Mouse (Mus musculus) heart, postnatal 4 days (tissue): Measurements from ENCODE around the gene Sppl2b. TPM values are rescaled to one million over a fixed set of nuclear protein-coding genes. Genes with fewer than 3 reads are reported as not detected.
"Not testable (repeated sequence)": the region's sequence is repeated elsewhere in the genome, so short reads cannot be mapped to it uniquely, and the experiment has no call there.

Source experiments
- DNase-seq: peaks from one replicate; pipeline ENCODE4 v3.0.0; 2021
- total RNA-seq, 2 experiments: library from RNA; stranded (reverse); gene quantifications; 2 replicates each; pipeline ENCODE4 v1.2.3; 2021

Gene Sppl2b
- total RNA-seq, 2 experiments from 2014 or later, result 23.4 to 24.8 TPM

- no peak for DNase-seq
Measured at GRCm38 (mm10) chr10:80823847-80824643, 31.0 kb upstream of the Sppl2b start.

- DNase-seq, result no peak
Measured at GRCm38 (mm10) chr10:80824827-80825226, 30.2 kb upstream of the Sppl2b start.

- peak; percentile 98 for DNase-seq
Measured at GRCm38 (mm10) chr10:80826151-80827062, 28.7 kb upstream of the Sppl2b start, which contains the start of gene Oaz1. Oaz1 (plus strand) TSS chr10:80826656.

GRCm38 (mm10) chr10:80827063-80827869 lies 27.8 kb upstream of the Sppl2b start:
- DNase-seq, result no peak

- DNase-seq, result no peak
Measured at GRCm38 (mm10) chr10:80827870-80828420, 27.1 kb upstream of the Sppl2b start.

GRCm38 (mm10) chr10:80828587-80828986 lies 26.5 kb upstream of the Sppl2b start:
- DNase-seq, result not testable (repeated sequence)

GRCm38 (mm10) chr10:80829359-80830278 lies 25.5 kb upstream of the Sppl2b start:
- no peak for DNase-seq

GRCm38 (mm10) chr10:80831136-80831535 lies 23.9 kb upstream of the Sppl2b start:
- DNase-seq, result peak; percentile 62

GRCm38 (mm10) chr10:80832818-80833217 lies 22.3 kb upstream of the Sppl2b start:
- DNase-seq, result no peak

GRCm38 (mm10) chr10:80835617-80836016 lies 19.5 kb upstream of the Sppl2b start:
- DNase-seq, result no peak

- no peak for DNase-seq
Measured at GRCm38 (mm10) chr10:80836949-80837379, 18.1 kb upstream of the Sppl2b start.

- DNase-seq, result peak; percentile 46
Measured at GRCm38 (mm10) chr10:80837827-80838226, 17.2 kb upstream of the Sppl2b start.

GRCm38 (mm10) chr10:80838346-80838912 lies 16.6 kb upstream of the Sppl2b start:
- DNase-seq, result no peak

- DNase-seq, result no peak
Measured at GRCm38 (mm10) chr10:80839848-80840247, 15.2 kb upstream of the Sppl2b start.

GRCm38 (mm10) chr10:80841685-80842084 lies 13.4 kb upstream of the Sppl2b start:
- no peak for DNase-seq

GRCm38 (mm10) chr10:80842334-80842733 lies 12.7 kb upstream of the Sppl2b start:
- DNase-seq, result no peak

GRCm38 (mm10) chr10:80843087-80843930 lies 11.8 kb upstream of the Sppl2b start:
- no peak for DNase-seq

GRCm38 (mm10) chr10:80843931-80844547 lies 11.0 kb upstream of the Sppl2b start, which contains the start of gene Lingo3:
Lingo3 (minus strand) TSS chr10:80844039.
- DNase-seq, result no peak
